Mouse (Mus musculus): ENCODE results near the gene Gm26727.
"Not testable (repeated sequence)": the region's sequence is repeated elsewhere in the genome, so short reads cannot be mapped to it uniquely, and the experiment has no call there.

Gene Gm26727

DNA sequence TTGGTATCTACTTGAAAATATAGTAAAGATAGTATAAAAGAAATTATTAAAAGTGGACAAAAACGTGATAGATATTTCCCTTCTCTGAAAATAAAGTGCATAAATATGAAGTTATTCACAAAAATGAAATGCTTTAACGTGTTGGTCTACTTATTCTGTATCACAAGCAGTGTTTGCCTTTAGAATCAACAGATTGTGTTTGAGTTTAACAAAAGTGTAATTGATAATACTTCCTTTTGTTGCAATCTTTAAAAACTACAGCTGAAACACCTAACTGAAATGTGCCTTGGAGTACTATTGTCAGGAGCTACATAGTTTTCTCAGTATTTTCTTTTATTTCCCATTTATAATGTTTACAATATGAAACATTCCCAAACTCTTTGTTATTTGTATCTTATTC, at the start of gene Gm26727:
Gm26727 (minus strand) TSS at position 101 of the 400 bp plus-strand sequence.
- no peak for DNase-seq (ENCODE audit: low read depth, low spot score)

DNA sequence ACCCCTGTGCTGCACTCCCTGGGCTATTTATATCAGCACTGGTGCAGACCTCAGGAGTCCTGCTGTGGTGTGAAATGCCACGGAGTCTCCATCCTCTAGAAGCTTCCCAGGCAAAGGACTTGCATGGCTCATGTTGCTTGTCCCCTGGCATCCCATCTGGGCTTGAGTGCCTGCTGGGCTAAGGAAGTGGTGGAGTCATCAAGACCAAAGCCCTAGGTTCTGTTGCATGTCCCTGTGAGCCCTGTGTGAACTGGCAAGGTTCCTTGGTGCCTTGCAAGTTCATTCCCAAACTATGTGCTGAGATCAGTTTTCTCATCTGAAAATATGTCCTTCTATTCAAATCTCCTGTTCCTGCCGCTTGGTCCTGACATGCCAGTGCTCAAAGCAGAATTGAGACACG, 48.1 kb upstream of the Gm26727 start:
- no peak for DNase-seq (ENCODE audit: low read depth, low spot score)

DNA sequence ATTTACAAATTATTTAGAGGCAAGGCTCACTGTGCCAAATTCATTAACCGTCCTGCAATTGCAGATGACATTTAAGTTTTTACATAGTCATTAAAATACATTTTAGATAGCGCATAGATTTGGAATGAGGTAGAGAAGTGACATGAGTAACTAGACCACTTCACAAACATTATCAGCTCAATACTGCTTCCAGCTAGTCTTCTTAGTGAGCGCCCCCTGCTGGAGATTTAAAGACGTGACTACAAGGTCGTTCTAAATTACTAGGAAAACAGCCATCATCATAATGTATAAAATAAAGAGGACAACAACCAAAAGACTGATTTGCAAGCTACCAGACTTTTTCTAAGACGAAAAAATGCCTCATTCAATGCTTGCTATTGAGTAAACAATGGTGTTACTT, 44.8 kb upstream of the Gm26727 start:
- DNase-seq (ENCODE audit: low read depth, low spot score) = peak; percentile 71

DNA sequence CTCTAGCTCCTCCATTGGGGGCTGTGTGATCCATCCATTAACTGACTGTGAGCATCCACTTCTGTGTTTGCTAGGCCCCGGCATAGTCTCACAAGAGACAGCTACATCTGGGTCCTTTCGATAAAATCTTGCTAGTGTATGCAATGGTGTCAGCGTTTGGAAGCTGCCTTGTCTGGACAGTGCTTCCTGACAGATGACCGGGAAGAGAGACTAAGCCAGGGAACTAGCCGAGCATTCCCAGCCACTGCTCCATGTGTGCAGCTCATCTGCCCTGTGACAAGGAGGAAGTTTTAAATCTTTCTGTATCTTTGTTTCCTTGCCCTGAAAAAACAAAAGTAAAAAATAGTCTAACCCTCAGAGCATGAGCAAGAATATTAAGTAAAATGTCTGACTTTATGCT, 37.0 kb upstream of the Gm26727 start:
- DNase-seq (ENCODE audit: low read depth, low spot score) = not testable (repeated sequence)

DNA sequence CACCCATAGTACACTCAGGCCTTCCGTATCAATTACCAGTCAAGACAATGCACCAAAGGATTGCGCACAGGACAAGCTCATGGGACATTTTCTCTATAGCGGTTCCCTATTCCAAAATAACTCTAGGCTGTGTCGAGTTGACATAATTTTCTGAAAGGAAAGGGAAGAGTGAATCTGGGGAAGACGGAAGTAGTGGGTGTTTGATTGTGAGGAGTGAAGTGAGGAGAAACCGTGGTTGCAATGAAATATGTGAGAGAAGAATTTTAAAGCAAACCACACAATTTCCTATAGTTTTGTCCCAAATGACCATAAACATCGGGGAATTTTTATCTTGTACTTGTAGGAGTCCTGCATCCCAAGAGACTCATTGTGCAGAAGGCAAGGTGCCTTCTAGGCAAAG, 34.1 kb upstream of the Gm26727 start:
- no peak for DNase-seq (ENCODE audit: low read depth, low spot score)

DNA sequence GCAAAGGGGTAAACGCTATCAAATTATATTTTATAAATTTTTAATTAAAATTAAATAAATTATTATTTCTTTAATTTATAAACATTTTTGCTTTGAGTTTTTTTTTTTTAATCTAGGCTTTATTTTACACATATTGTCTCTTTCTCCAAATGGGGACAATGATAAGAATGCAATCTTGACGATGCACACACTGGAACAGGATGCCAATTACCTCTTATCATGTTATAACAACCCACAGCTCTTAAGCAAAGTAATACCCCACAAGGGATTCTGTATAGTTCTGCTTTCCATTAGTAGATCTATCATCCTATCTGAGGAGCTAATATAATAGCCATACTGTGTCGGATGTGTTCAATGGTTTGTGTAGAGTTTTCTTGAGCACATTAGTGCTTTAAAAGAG, 27.9 kb upstream of the Gm26727 start:
- DNase-seq (ENCODE audit: low read depth, low spot score) = no peak

DNA sequence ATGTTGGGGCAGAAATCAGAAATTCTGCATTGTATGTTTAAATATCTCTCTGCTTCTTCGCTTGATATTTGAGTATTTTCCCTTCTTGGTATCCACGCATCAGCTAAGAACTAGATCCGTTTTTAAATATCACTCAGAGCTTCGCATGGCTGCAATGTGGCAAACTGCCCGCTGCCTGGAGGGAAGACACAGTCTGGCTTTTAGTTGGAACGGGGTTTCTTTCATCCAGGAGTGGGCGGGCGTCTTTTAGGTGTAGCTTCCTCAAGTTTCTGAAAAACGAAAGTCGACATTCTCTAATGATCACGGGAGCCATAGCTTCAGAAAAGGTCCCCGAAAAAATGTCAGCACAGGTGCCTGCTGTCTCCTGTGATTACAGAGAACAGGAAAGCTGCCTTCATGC, 14.2 kb upstream of the Gm26727 start:
- DNase-seq (ENCODE audit: low read depth, low spot score) = no peak

DNA sequence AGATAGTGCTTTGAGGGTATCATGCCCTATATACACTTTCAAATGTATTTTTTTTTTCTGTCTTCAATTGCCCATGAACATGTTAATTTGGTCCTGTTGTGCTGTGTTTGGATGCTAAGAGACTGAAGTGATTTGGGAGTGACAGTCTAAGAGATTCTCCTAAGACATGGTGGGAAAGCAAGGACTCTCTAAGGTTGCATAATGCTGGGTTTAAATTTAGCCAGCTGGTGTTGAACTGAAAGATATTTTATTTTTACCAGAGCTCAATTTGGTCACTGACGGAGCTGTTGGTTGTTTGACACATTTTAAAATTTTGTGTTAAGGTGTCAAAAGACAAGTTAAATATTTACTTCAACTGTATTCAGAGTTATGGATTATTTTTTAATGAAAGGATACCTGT, 13.8 kb upstream of the Gm26727 start:
- DNase-seq (ENCODE audit: low read depth, low spot score) = no peak

DNA sequence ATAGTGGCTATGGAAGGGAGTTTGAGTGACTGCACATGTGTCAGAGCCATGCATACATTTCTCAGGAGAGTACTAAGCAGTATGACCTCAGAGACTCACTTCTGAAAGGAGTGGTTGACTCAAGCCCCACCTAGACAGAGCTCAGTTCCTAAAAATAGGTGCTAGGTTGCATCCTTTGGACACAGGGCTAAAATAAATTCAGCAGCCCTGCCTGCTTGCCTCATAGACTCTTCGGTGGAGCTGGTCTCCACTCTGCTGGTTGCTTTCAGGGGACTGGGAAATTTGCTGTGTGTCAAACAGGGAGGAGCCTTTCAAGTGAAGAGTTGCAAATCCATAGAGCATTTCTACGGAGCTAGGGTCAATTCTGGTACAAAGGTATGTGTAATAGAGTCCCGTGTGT, 12.8 kb upstream of the Gm26727 start, which contains the start of gene Xirp2:
Xirp2 (plus strand) TSS at position 223 of the 400 bp plus-strand sequence.
- DNase-seq (ENCODE audit: low read depth, low spot score) = no peak

DNA sequence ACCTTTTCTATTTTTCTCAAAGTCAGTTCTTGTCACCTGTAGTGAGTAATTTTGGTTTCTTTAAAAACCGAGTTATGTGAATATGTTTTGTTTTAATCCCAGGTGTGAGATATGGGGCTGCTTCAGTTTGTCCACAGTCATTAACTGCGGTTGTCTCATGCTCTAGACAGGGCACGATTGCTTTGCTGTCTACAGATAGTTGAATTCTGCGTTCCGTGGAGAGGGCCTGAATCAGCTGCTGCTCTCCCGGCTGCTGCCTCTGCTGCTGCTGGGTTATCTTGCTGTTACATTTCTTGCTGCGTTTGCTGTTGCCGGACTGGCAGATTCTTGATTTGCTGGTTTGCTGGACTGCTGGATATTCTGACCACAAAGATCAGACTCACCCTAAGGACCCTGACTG, 5.3 kb upstream of the Gm26727 start:
- no peak for DNase-seq (ENCODE audit: low read depth, low spot score)

DNA sequence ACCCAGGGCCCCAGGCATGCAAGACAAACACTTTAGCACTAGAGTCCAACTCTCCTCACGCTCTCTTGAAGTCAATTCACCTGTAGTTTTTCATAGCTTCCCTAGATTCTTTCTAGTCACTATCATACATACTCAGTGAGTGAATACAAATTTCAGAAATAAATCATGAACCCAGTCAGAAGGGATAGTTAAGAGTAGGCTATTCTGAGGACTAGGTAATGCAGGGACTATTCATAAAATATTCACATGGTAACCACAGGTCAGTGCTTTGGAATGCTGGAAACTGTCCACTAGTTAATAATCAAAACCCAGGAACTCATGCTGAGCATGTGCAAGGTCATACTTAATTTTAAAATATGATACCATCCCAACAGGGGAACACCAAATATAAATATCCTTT, 10.2 kb downstream of the Gm26727 start:
- peak; percentile 10 for DNase-seq (ENCODE audit: low read depth, low spot score)

DNA sequence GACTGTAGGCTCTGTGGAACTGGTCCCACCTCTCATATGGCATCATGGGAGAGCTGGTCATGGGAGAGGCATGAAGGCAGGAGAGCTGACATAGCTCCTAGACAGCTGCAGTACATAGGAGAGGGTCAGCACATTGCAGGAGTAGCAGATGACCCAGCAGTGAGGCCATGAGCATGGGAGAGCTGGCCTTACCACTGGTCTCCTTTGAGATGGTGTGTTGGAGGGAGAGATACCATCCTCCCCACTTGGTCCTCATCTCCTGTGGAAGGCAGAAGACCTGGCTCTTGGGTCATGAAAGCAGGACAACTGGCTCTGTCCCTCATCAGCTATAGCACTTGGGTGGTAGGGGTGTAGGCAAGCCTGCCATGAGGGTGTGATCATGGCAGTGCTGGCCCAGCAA, 12.1 kb downstream of the Gm26727 start:
- DNase-seq (ENCODE audit: low read depth, low spot score) = no peak

DNA sequence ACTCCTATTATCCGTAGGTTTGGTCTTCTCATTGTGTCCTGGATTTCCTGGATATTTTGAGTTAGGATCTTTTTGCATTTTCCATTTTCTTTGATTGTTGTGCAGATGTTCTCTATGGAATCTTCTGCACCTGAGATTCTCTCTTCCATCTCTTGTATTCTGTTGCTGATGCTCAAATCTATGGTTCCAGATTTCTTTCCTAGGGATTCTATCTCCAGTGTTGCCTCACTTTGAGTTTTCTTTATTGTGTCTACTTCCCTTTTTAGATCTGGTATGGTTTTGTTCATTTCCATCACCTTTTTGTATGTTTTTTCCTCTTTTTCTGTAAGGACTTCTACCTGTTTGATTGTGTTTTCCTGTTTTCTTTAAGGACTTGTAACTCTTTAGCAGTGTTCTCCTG, 19.6 kb downstream of the Gm26727 start, which contains the start of gene Gm21830:
Gm21830 (plus strand) TSS at position 301 of the 400 bp plus-strand sequence.
- DNase-seq (ENCODE audit: low read depth, low spot score) = not testable (repeated sequence)
